Mouse (Mus musculus) left cerebral cortex, postnatal 10 days (tissue): ENCODE data around the gene Npc2. TPM values are rescaled to one million over a fixed set of nuclear protein-coding genes. Genes with fewer than 3 reads are reported as not detected.

Source experiments
- DNase-seq, 2 experiments: peaks; one replicate each; pipeline ENCODE4 v3.0.0; 2021 to 2022; ENCODE audit warnings: low spot score in 2 of 2, mixed read lengths in 1 of 2; ENCODE audit errors: extremely low spot score in 1 of 2
- intact Hi-C: fragments of 180-260 bp; cut with DNase I; formaldehyde crosslinking; loops from one replicate; pipeline ENCODE4 v1.15.1; 2025
- total RNA-seq, 2 experiments: library from RNA; stranded (reverse); gene quantifications; 2 replicates each; pipeline ENCODE4 v1.2.3; 2021

Gene Npc2
- total RNA-seq, 2 experiments from 2014 or later, result 27.3 to 30.1 TPM

- intact Hi-C loops, result no loop called here
- DNase-seq, result no peak
These were observed 17.9 kb upstream of the Npc2 start for GRCm38 (mm10) chr12:84790853-84791252.

- intact Hi-C loops, result loop anchor here (10.0 kb wide), 1 partner anchor 89 kb away; the partner anchor contains the start of gene Ltbp2
- no peak for DNase-seq
These were observed 13.1 kb upstream of the Npc2 start for GRCm38 (mm10) chr12:84786091-84786490.

- intact Hi-C loops, result loop anchor here (10.0 kb wide), 1 partner anchor 90 kb away; the partner anchor contains the start of gene Ltbp2
These were observed 11.8 kb upstream of the Npc2 start for GRCm38 (mm10) chr12:84784604-84785381.

GRCm38 (mm10) chr12:84776229-84776628, 3.3 kb upstream of the Npc2 start:
- intact Hi-C loops, result no loop called here
- DNase-seq, result no peak

More at GRCm38 (mm10) chr12:84784604-84785381, 11.8 kb upstream of the Npc2 start:
- DNase-seq, result peak; percentile 80 to 91

GRCm38 (mm10) chr12:84774376-84774775, 1.4 kb upstream of the Npc2 start:
- intact Hi-C loops, result no loop called here
- DNase-seq, result no peak

- DNase-seq, result peak in 1 of 2 experiments; percentile 16
- intact Hi-C loops, result no loop called here
These were observed 524 bp upstream of the Npc2 start for GRCm38 (mm10) chr12:84773476-84773875.

GRCm38 (mm10) chr12:84771981-84772520, 901 bp downstream of the Npc2 start:
- no peak for DNase-seq
- intact Hi-C loops, result no loop called here

- intact Hi-C loops, result no loop called here
- no peak for DNase-seq
These were observed 3.3 kb downstream of the Npc2 start for GRCm38 (mm10) chr12:84769624-84770023.

GRCm38 (mm10) chr12:84767510-84767909, 5.4 kb downstream of the Npc2 start:
- intact Hi-C loops, result no loop called here
- no peak for DNase-seq

- DNase-seq, result no peak
- intact Hi-C loops, result no loop called here
These were observed 6.7 kb downstream of the Npc2 start for GRCm38 (mm10) chr12:84766113-84766735.

- intact Hi-C loops, result no loop called here
- DNase-seq, result no peak
These were observed 7.4 kb downstream of the Npc2 start for GRCm38 (mm10) chr12:84765506-84765905.

GRCm38 (mm10) chr12:84764756-84765155, 8.2 kb downstream of the Npc2 start:
- DNase-seq, result no peak
- intact Hi-C loops, result no loop called here

- intact Hi-C loops, result no loop called here
- no peak for DNase-seq
These were observed 9.3 kb downstream of the Npc2 start for GRCm38 (mm10) chr12:84763577-84764218.

GRCm38 (mm10) chr12:84762532-84762931, 10.4 kb downstream of the Npc2 start:
- intact Hi-C loops, result no loop called here
- DNase-seq, result no peak

- intact Hi-C loops, result loop anchor here (5.0 kb wide), 1 partner anchor 87 kb away; no protein-coding TSS in a partner anchor
- DNase-seq, result no peak
These were observed 13.9 kb downstream of the Npc2 start for GRCm38 (mm10) chr12:84759063-84759462.

GRCm38 (mm10) chr12:84756016-84756415, 16.9 kb downstream of the Npc2 start:
- intact Hi-C loops, result loop anchor here (5.0 kb wide), 1 partner anchor 84 kb away; no protein-coding TSS in a partner anchor
- no peak for DNase-seq

GRCm38 (mm10) chr12:84755008-84755695, 17.8 kb downstream of the Npc2 start:
- peak; percentile 26 to 68 for DNase-seq

GRCm38 (mm10) chr12:84752131-84752977, 20.6 kb downstream of the Npc2 start:
- DNase-seq, result peak; percentile 42 to 53
- intact Hi-C loops, result no loop called here

More at GRCm38 (mm10) chr12:84755008-84755695, 17.8 kb downstream of the Npc2 start:
- intact Hi-C loops, result loop anchor here (1.0 to 5.0 kb wide), 2 partner anchors 83 to 101 kb away; no protein-coding TSS in a partner anchor
